In the genomic region with DNA sequence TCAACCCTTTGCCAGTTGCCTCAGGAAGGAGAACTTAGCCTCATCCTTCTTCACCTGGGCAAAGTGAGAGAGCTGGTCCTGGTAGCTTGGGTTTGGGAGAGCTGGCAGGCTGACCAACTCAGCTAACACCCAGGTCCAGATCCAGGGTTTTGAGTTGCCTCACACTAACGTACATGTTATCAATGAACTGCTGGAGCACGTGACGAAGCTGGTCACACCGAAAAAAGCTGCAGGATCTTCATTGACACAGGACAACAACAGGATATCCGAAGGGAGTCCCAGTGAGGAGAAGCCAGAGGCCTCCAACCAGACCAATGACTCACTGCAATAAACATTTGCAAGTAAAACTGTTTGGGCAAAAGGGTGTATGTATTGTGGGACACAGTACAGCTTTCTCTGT, we compare ENCODE assay signal across 17 mouse cellular contexts. TPM values are rescaled to one million over a fixed set of nuclear protein-coding genes. Genes with fewer than 3 reads are reported as not detected.
DNase-seq lines count a peak whose midpoint lies in the region; ATAC-seq and TF ChIP-seq lines count a peak whose summit lies in the region.
"Had no signal": no experiment of that assay in that cellular context is flagged by ENCODE, and none has a peak within 500 bp of the region (broad histone marks: within the 10 kb centered on the region; RNA-seq: fewer than 3 reads in every experiment).

No protein-coding gene starts in this region.

- WGBS in heart, embryonic 11.5 days (ENCODE audit: insufficient replicate concordance) = 38% methylated on average over 5 of the region's 5 CpGs
- WGBS in heart, postnatal 0 days = 33% methylated on average over 5 of the region's 5 CpGs
- WGBS in lung, embryonic 16.5 days = 47% methylated on average over 5 of the region's 5 CpGs

- H3K36me3 ChIP-seq in heart, embryonic 11.5 days (ENCODE audit: control insufficient read depth, insufficient read depth, low read length) = no peaks in the 10 kb centered on the region
- H3K36me3 ChIP-seq in heart, postnatal 0 days (replicated peaks; ENCODE audit: control insufficient read depth, insufficient read depth, low read length) = no peaks in the 10 kb centered on the region
- no peaks in the 10 kb centered on the region for H3K36me3 ChIP-seq in lung, embryonic 16.5 days (ENCODE audit: control insufficient read depth, insufficient read depth, low read length)
- H3K36me3 ChIP-seq: kidney, embryonic 15.5 days; neural tube, embryonic 13.5 days had no signal

- DNase-seq in heart, postnatal 36 days = no peak
- DNase-seq in 416B (ENCODE audit: low read depth) = peak; percentile 95
- DNase-seq in heart, postnatal 0 days (ENCODE audit: low spot score) = no peak
- no peak for DNase-seq in thymus, postnatal 4 days
- DNase-seq in cerebellum, postnatal 10 days = no peak
- DNase-seq in embryo, embryonic 11 days = no peak
- DNase-seq: adrenal gland, postnatal 10 days; B cell, adult 2 months; cerebellum, postnatal 25 days; gastrocnemius, postnatal 36 days; layer of hippocampus, adult 9-11 months; thymus, postnatal 14 days had no signal

- no peak overlapping the region for H3K9ac ChIP-seq in heart, embryonic 11.5 days (ENCODE audit: low read depth, low read length)
- no peak overlapping the region for H3K9ac ChIP-seq in heart, postnatal 0 days (replicated peaks; ENCODE audit: low read depth, low read length)
- H3K9ac ChIP-seq in lung, embryonic 16.5 days (ENCODE audit: low read length) = no peak overlapping the region
- H3K9ac ChIP-seq: hindbrain, embryonic 14.5 days; kidney, embryonic 15.5 days; neural tube, embryonic 13.5 days had no signal

- no peak for ATAC-seq in heart, embryonic 11.5 days (replicated peaks; ENCODE audit: insufficient number of reproducible peaks, low FRiP score, low TSS enrichment)
- peak; percentile 31; the same call in 1 of the 2 replicates for ATAC-seq in heart, postnatal 0 days (ENCODE audit: insufficient read depth, low read depth)
- 0 out of 2 replicates have a peak, but pooled peaks have one; percentile 34 for ATAC-seq in lung, embryonic 16.5 days (ENCODE audit: low read depth)

- H3K27ac ChIP-seq in heart, embryonic 11.5 days (ENCODE audit: low read depth, low read length) = peak overlapping the region; percentile 85
- H3K27ac ChIP-seq in heart, postnatal 0 days (ENCODE audit: low read depth) = peak overlapping the region; percentile 87
- peak overlapping the region; percentile 72 for H3K27ac ChIP-seq in lung, embryonic 16.5 days (ENCODE audit: low read length)
- H3K27ac ChIP-seq: hindbrain, embryonic 14.5 days; neural tube, embryonic 13.5 days had no signal

- intact Hi-C loops in heart, postnatal 36 days (cut with DNase I) = no loop called here

- H3K9me3 ChIP-seq in heart, embryonic 11.5 days (replicated peaks; ENCODE audit: control insufficient read depth, low read length) = no peaks in the 10 kb centered on the region
- no peaks in the 10 kb centered on the region for H3K9me3 ChIP-seq in heart, postnatal 0 days (replicated peaks; ENCODE audit: control insufficient read depth, low read length)
- H3K9me3 ChIP-seq in lung, embryonic 16.5 days (ENCODE audit: control insufficient read depth, low read length) = no peaks in the 10 kb centered on the region
- H3K9me3 ChIP-seq: kidney, embryonic 15.5 days; neural tube, embryonic 13.5 days had no signal

- peaks cover 17% of the 10 kb centered on the region for H3K4me1 ChIP-seq in heart, embryonic 11.5 days (ENCODE audit: control insufficient read depth, insufficient read depth, low read length)
- H3K4me1 ChIP-seq in heart, postnatal 0 days (ENCODE audit: control insufficient read depth, insufficient read depth) = peaks cover 14% of the 10 kb centered on the region
- H3K4me1 ChIP-seq in lung, embryonic 16.5 days (replicated peaks; ENCODE audit: control insufficient read depth, insufficient read depth, low read length) = 0 out of 2 replicates have a peak, but pooled peaks cover 2% of the 10 kb centered on the region
- H3K4me1 ChIP-seq: neural tube, embryonic 13.5 days had no signal

- no peak for TF ChIP-seq EP300 in heart, postnatal 0 days (IDR thresholded peaks at IDR 0.05; ENCODE audit: low read depth)

- TF ChIP-seq CTCF in heart, postnatal 0 days (IDR thresholded peaks at IDR 0.05; ENCODE audit: low read depth) = no peak

- no peaks in the 10 kb centered on the region for H3K27me3 ChIP-seq in heart, embryonic 11.5 days (ENCODE audit: control insufficient read depth, insufficient read depth, low read length)
- no peaks in the 10 kb centered on the region for H3K27me3 ChIP-seq in heart, postnatal 0 days (ENCODE audit: control insufficient read depth, insufficient read depth, low read length)
- no peaks in the 10 kb centered on the region for H3K27me3 ChIP-seq in lung, embryonic 16.5 days (ENCODE audit: control insufficient read depth, insufficient read depth, low read depth, low read length)
- H3K27me3 ChIP-seq: kidney, embryonic 15.5 days; neural tube, embryonic 13.5 days had no signal

- no peak overlapping the region for H3K4me2 ChIP-seq in heart, embryonic 11.5 days
- no peak overlapping the region for H3K4me2 ChIP-seq in heart, postnatal 0 days (ENCODE audit: low read depth, low read length)
- H3K4me2 ChIP-seq in lung, embryonic 16.5 days (ENCODE audit: low read depth, low read length) = no peak overlapping the region
- H3K4me2 ChIP-seq: hindbrain, embryonic 14.5 days; kidney, embryonic 15.5 days; neural tube, embryonic 13.5 days had no signal

- H3K4me3 ChIP-seq in heart, embryonic 11.5 days (ENCODE audit: low read depth, low read length) = no peak overlapping the region
- H3K4me3 ChIP-seq in heart, postnatal 0 days (ENCODE audit: low read depth, low read length) = no peak overlapping the region
- H3K4me3 ChIP-seq in lung, embryonic 16.5 days (ENCODE audit: low read length) = no peak overlapping the region
- H3K4me3 ChIP-seq: kidney, embryonic 15.5 days; neural tube, embryonic 13.5 days had no signal

RNA-seq across cellular contexts. Expression of a gene that starts 9.2 kb away (rescaled TPM):
- 9.0 and 11.6 TPM in 2 replicates for polyA plus RNA-seq in heart, embryonic 11.5 days (2014; fragmentation: Nextera tagmentation; extraction: Ambion mirVana)
- 10 to 100 TPM; 64.4 to 71.8 TPM for total RNA-seq in heart, postnatal 36 days (2021)
- total RNA-seq in heart, postnatal 0 days (2014; rRNA removed; ENCODE audit: low replicate concordance) = 55.2 and 90.3 TPM in 2 replicates
- 6.9 and 7.7 TPM in 2 replicates for polyA plus RNA-seq in heart, postnatal 0 days (2015; fragmentation: Nextera tagmentation; extraction: Ambion mirVana)
- 8.0 and 9.0 TPM in 2 replicates for polyA plus RNA-seq in lung, embryonic 16.5 days (2015; fragmentation: Nextera tagmentation; extraction: Ambion mirVana)

RNA-seq across cellular contexts. Expression of a gene that starts 34.0 kb away (rescaled TPM):
- 47.4 and 54.6 TPM in 2 replicates for polyA plus RNA-seq in heart, embryonic 11.5 days (2014; fragmentation: Nextera tagmentation; extraction: Ambion mirVana)
- total RNA-seq in heart, postnatal 36 days (2021) = 10 to 100 TPM; 24.1 to 28.1 TPM
- 39.7 and 55.8 TPM in 2 replicates for total RNA-seq in heart, postnatal 0 days (2014; rRNA removed; ENCODE audit: low replicate concordance)
- 35.6 and 37.2 TPM in 2 replicates for polyA plus RNA-seq in heart, postnatal 0 days (2015; fragmentation: Nextera tagmentation; extraction: Ambion mirVana)
- 57.8 and 68.0 TPM in 2 replicates for polyA plus RNA-seq in lung, embryonic 16.5 days (2015; fragmentation: Nextera tagmentation; extraction: Ambion mirVana)
